Mouse (Mus musculus): Measurements from ENCODE around the gene Agpat2.

Gene Agpat2

GRCm38 (mm10) chr2:26575378-26575777 is 28.8 kb downstream of the Agpat2 start:
- no peak for DNase-seq (ENCODE audit: low spot score)

GRCm38 (mm10) chr2:26574862-26575261 is 29.4 kb downstream of the Agpat2 start:
- DNase-seq (ENCODE audit: low spot score): peak; percentile 55

GRCm38 (mm10) chr2:26573807-26574206 is 30.4 kb downstream of the Agpat2 start:
- DNase-seq (ENCODE audit: low spot score): no peak

GRCm38 (mm10) chr2:26573396-26573795 is 30.8 kb downstream of the Agpat2 start:
- DNase-seq (ENCODE audit: low spot score): no peak

- DNase-seq (ENCODE audit: low spot score): no peak
Measured at GRCm38 (mm10) chr2:26571826-26572225, 32.4 kb downstream of the Agpat2 start.

DNA sequence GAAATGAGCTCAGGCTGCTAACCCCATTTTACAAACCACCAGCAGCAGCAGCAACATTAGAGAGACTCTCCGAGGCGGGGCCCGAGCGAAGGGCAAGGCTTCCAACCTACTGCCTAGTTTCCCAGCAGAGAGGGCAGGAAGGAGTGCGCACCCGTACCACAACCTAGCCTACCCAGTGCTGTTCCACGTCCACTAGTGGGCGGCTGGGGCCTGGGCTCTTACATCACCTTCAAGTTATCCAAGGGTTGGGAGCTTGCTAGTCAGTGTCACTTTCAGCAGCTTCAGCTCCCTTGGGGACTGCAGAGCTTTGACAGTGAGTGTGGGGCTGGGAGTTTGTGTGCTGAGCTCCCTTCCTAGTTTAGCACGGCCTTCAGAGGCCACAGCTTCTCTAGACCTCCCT is 32.8 kb downstream of the Agpat2 start:
- no peak for DNase-seq (ENCODE audit: low spot score)

- DNase-seq (ENCODE audit: low spot score): peak; percentile 83
Measured at GRCm38 (mm10) chr2:26570034-26570433, 34.2 kb downstream of the Agpat2 start.

DNA sequence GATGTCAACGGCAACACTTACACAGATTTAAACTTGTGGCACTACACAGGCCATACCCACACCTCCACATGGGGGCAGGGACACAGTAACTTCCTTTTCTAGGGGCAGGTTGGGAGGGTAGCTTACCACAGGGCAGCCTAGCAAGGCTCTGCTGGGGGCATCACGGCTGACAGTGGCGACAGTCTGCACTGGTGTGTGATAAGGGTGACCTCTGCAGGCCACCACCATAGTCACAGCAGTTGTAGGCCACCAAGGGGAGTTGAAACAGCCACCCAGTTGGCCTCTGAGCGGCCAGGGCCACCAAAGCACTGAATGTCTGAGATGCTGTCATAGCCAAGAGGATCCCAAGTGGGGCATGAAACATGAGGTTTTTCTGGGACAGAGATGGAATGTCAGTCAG is 38.0 kb downstream of the Agpat2 start:
- DNase-seq (ENCODE audit: low spot score): peak; percentile 75

DNA sequence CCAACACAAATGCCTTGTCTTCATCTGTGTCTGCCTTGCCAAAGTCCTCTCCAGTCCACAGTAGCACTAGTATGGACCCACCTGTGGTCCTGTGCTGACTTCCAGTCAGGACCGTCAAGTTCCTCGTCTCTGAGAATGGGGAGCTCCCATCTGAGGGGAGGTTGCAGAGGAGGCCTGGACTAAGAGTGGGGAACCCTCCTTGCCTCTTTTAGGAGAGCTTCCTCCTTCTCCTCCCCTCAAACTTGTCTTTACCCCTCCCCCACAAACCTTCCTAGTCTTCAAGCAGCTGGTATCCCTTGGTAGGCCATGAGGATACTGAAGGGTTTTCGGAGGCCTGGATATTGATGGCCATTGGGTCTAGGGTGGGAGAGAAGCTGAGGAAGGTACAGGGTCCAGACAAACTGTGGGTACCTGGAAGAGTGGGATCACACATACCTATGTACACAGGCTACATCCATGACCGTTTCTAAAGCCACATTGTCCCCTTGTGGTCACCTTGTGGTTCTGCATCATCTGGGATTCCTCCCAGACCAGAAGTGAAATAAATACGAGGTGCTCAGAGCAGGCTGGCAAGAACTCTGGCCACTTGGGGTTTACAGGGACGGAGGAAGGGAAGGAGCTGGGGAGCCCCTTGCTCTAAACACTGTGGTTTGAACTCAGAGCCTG is 42.7 kb downstream of the Agpat2 start:
- DNase-seq (ENCODE audit: low spot score): peak; percentile 86

DNA sequence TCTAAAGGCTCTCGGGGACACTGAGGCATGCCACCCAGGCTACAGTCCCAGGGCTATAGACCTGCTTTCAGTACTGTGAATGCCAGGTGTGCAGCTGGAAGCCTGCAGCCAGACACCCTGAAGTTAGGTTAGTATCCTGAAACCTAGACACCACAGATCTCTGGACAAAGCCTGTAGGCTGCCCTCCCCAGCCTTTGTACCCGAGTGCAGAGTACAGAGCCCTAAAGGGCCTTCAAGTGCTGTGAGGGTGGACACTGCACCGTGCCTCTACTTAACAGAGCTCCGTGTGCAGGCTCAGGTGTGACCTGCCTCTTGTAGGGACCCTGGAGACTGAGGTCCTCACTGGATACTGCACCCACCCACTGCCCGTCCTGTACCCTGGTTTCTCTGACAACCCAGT is 43.7 kb downstream of the Agpat2 start:
- no peak for DNase-seq (ENCODE audit: low spot score)

DNA sequence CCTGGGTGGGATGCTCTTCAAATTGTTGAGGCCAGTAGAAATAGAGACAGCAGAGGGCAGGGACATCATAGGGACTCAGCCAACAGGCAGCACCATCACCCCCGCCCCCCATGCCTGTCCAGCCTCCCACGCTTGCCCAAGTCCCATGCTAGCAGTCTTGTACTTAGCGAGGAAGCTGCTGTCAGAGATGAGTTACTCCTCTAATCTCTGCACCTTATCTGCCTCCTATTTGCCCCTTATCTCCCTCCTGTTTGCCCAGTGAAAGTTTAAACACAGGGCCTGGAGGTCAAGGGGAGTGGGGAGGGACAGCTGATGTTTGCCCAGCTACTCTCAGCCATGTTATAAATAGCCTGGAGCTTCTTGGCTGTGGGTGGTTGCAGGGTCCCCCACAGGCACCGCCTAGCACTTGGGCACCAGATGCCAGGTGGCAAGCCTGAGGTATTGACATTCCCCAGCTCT is 47.7 kb downstream of the Agpat2 start:
- no peak for DNase-seq (ENCODE audit: low spot score)

GRCm38 (mm10) chr2:26555076-26555475 is 49.1 kb downstream of the Agpat2 start:
- no peak for DNase-seq (ENCODE audit: low spot score)

DNA sequence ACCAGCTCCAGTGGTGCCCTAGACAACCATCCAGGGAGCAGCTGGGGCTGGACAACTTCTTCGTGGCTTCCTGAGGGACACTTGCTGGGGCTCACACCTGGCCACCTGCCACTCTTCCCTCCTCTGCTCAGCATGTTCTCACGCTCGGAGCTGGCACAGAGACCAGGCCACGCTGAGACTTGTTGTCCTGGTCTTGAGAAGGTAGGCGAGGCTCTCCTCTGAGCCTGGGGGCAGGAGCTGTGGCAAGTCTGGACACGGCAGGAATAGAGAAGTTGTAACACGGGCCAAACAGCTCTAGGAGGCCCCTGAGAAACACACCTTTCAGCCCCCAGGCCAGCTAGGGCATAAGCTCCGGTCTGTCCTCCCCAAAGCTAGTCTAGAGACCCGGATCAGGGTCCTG is 50.3 kb downstream of the Agpat2 start:
- DNase-seq (ENCODE audit: low spot score): no peak

GRCm38 (mm10) chr2:26552066-26552465 is 52.2 kb downstream of the Agpat2 start:
- no peak for DNase-seq (ENCODE audit: low spot score)

DNA sequence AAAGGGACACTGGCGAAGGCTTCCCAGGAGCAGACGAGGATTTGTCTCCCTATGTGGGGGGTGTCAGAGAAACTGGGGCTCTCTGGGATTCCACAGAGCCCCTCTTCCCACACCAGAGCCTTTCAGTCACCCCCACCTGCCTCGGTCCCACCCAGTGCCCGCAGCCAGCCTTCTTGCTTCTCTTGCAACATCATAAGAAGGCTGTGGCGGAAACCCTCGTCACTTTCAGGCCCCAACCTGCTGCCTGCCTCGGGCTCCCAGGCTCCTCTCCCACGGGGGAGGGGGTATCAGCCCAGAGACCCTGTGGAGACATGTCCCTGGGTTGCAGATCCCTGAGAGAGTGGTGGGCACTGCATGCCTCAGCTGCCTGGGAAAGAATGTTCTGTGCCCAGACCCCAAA is 52.8 kb downstream of the Agpat2 start:
- DNase-seq (ENCODE audit: low spot score): no peak

GRCm38 (mm10) chr2:26550777-26551176 is 53.4 kb downstream of the Agpat2 start:
- DNase-seq (ENCODE audit: low spot score): no peak

DNA sequence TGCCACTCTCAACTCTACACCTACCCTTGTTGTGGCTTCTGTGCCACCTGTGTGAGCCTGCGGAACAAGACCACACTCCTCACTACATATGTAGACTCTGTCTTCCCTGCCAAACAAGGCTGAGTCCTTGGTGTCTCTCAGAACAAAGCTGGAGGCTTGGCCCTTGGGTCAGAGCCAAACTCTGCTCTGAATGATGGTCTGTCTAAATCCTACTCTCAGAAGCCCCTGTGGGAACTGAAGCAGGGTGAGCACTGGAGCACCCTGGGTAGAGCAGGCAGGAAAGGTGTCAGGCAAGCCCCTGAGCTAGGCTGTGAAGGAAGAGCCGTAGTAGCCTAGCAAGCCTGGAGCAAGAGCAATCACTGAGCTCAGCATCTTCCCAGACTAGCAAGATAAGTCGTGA is 54.0 kb downstream of the Agpat2 start:
- DNase-seq (ENCODE audit: low spot score): no peak

DNA sequence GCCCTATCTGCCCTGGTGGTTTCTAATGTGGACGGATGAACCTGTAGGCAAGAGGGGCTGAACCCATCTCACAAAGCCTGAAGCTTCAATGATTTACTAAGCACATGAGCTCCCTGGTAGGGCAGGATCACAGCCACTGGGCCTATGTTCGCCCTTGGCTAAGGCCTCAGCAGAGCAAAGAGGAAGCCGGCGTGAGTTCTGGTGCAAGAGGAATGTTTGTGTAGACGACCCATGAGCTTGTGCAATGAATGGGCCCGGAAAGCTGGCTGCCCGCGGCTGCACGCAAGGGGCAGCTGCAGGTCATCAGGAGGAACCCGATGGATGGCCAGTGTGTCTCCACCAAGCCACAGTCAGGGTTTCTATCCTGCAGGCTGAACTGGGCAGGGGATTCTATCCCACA is 54.4 kb downstream of the Agpat2 start:
- no peak for DNase-seq (ENCODE audit: low spot score)

DNA sequence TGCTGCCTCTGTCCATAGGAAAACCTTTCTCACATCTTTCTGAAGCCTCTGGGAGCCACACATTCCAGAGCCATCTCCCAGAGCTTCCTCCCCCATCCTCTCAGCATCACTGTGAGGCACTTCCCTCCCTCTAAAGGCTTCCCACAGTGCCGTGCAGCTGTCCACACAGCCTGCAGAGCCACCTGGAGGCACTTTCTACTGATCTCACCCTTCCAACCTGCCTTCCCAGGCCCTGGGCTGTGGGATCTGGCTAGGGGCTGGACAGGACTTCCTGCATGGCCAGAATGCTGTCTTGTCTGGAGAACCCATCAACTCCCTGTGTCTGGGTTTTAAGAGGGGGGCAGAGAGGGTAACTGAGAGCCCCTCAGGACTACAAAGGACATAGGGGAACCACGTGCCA is 56.7 kb downstream of the Agpat2 start:
- DNase-seq (ENCODE audit: low spot score): peak; percentile 65

DNA sequence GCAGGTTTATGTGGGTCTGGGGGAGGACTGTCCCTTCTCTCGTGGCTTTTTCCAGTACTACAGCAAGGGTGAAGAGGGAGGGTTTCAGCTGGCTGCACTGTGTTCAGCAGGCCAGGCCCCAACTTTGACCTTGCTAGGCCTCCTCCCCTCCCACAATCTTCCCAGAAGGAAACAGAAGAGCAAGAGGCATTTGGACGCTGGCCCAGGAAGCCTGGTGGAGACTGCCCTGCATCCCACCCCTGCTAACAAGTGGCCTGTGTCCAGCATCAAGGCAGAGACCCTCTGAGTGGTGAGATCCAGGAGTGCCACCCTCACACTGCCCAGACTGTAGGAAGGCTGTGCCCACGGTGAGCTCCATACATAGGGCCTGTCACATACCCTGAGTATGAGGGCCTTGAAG is 60.0 kb downstream of the Agpat2 start:
- no peak for DNase-seq (ENCODE audit: low spot score)

GRCm38 (mm10) chr2:26543768-26544167 is 60.4 kb downstream of the Agpat2 start:
- no peak for DNase-seq (ENCODE audit: low spot score)

DNA sequence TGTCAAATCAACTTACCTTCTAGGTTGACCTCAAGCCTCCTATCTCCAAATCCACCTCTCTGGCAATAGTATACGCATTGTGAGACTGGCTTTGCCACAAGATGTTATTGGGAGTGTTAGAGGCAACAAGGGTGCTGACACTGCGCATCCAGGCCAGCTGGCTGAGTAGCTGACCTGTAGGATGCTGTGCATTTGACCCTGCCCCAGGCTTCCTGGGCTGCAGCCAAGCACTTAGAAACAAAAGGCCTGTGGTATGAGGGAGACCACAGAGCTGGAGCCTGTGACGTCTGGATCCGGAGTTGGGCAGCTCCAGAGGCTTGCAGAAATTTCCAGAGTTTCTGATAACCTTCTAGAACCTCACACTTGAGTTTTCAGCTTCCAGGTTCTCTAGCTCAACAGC is 61.1 kb downstream of the Agpat2 start:
- no peak for DNase-seq (ENCODE audit: low spot score)

All from embryo, embryonic 10.5 days (tissue).